Mouse (Mus musculus): ENCODE results near the gene Lrig2. TPM values are rescaled to one million over a fixed set of nuclear protein-coding genes. Genes with fewer than 3 reads are reported as not detected.

Lrig2 gene
- polyA plus RNA-seq, 1 experiment from 2014 or later, result 11.0 TPM

DNA sequence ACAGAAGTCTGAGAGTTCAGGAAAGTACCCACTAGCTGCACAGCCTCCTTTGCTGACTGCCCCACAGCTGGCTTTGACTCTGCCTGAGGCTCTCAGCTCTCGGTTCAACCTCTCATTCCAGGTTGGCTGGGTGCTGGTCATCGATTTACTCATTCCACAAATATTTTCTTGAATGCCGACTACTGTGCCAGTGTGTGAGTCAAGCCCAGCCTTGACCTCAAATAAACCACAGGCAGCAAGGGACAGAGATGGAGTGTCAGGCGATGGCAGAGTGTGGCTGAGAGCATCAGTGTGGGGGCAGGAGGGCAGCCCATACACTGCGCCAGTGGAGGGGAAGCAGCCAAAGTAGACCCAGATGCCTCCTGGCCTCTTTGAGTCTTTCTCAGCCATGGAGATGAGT lies 151.4 kb downstream of the Lrig2 start:
- DNase-seq (ENCODE audit: low spot score) (no peak), ATAC-seq (replicated peaks; ENCODE audit: low FRiP score) (no peak)
- Histone ChIP-seq H3K27me3 (replicated peaks; ENCODE audit: control insufficient read depth, insufficient read depth, low read length) (no peaks in the 10 kb centered on the region), H3K4me1 (replicated peaks; ENCODE audit: control insufficient read depth, insufficient read depth, low read length) (no peaks in the 10 kb centered on the region), H3K27ac (ENCODE audit: low read depth, low read length) (no peak overlapping the region), H3K9ac (ENCODE audit: low read depth, low read length) (no peak overlapping the region), H3K9me3 (ENCODE audit: control insufficient read depth, low read length) (no peaks in the 10 kb centered on the region), H3K4me3 (ENCODE audit: low read depth, low read length) (no peak overlapping the region), H3K4me2 (no peak overlapping the region), H3K36me3 (ENCODE audit: control insufficient read depth, insufficient read depth, low read length) (no peaks in the 10 kb centered on the region)
- WGBS, result 55% methylated on average over 5 of the region's 5 CpGs

DNA sequence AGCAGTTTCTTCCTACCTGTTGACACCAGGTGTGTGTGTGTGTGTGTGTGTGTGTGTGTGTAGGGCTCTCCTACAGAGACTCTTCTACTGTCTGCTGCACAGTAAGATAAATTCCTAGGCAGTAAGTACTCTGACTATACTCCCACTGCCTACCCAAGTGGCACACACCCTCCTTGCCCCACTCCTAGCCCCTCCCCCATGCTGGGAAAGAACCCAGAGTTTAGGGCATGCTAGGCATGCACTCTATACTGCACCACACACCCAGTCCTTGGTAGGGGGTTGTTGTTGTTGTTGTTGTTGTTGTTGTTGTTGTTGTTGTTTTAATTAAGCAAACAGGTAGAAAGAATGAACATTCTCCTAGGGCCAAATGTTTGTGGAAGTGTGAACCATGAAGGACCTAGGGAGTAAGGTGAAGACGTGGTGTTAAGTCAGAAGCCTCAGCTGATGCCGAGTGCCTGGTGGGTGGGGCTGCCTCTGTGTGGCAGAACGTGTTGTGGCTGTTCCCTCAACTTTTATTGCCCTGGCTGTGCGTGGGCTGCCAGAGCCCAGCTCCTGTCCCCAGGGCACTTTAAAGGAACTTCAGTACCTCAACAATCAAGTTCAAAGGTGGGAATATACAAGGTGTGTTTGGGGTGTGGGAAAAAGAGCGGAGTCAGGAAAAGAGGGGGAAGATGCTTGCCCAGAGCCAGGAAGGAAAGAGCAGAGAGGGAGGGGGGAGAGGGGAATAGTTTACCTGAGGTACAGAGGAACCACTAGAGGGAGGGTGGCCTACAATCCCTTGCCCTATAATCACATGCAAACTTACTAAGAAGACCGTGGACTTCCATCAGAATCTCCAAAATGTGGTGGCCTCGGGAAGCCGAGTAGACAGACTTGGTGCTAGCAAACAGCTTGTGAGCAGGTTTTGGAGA lies 152.2 kb downstream of the Lrig2 start:
- Histone ChIP-seq H3K4me1 (replicated peaks; ENCODE audit: control insufficient read depth, insufficient read depth, low read length) (no peaks in the 10 kb centered on the region), H3K9ac (ENCODE audit: low read depth, low read length) (no peak overlapping the region), H3K27ac (ENCODE audit: low read depth, low read length) (no peak overlapping the region), H3K4me2 (no peak overlapping the region), H3K9me3 (ENCODE audit: control insufficient read depth, low read length) (no peaks in the 10 kb centered on the region), H3K4me3 (ENCODE audit: low read depth, low read length) (no peak overlapping the region), H3K27me3 (replicated peaks; ENCODE audit: control insufficient read depth, insufficient read depth, low read length) (no peaks in the 10 kb centered on the region), H3K36me3 (ENCODE audit: control insufficient read depth, insufficient read depth, low read length) (no peaks in the 10 kb centered on the region)
- DNase-seq (ENCODE audit: low spot score), result no peak
- no peak for ATAC-seq (replicated peaks; ENCODE audit: low FRiP score)
- WGBS, result 51% methylated on average over 8 of the region's 8 CpGs

DNA sequence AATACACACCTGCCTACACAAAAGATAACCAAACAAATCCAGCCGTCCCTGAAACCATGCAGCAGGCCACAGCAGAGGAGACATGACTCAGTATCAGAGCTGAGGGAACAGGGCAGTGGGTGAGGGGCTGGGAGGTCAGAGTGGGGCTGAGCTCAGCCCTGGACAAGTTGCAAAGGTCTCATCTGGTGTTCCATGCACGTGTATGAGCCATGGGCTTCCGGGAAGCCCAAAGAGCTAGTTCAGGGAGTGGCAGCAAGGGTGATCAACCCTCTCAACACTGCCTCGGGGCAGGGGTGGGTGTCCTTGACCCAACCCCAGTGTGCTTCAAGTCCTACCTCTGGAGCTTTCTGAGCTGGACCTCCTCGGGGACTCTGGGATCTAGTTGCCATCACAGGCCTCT lies 153.0 kb downstream of the Lrig2 start:
- no peak overlapping the region for H3K4me3 ChIP-seq (ENCODE audit: low read depth, low read length)
- DNase-seq (ENCODE audit: low spot score) (no peak), ATAC-seq (replicated peaks; ENCODE audit: low FRiP score) (no peak; the same call in 1 of the 2 replicates)
- no peaks in the 10 kb centered on the region for H3K4me1 ChIP-seq (replicated peaks; ENCODE audit: control insufficient read depth, insufficient read depth, low read length)
- no peaks in the 10 kb centered on the region for H3K36me3 ChIP-seq (ENCODE audit: control insufficient read depth, insufficient read depth, low read length)
- no peak overlapping the region for H3K4me2 ChIP-seq
- no peak overlapping the region for H3K27ac ChIP-seq (ENCODE audit: low read depth, low read length)
- no peak overlapping the region for H3K9ac ChIP-seq (ENCODE audit: low read depth, low read length)
- no peaks in the 10 kb centered on the region for H3K27me3 ChIP-seq (replicated peaks; ENCODE audit: control insufficient read depth, insufficient read depth, low read length)
- WGBS, result 56% methylated on average over 5 of the region's 5 CpGs
- no peaks in the 10 kb centered on the region for H3K9me3 ChIP-seq (ENCODE audit: control insufficient read depth, low read length)

- 91% methylated on average over 5 of the region's 5 CpGs for WGBS
- Histone ChIP-seq H3K4me1 (replicated peaks; ENCODE audit: control insufficient read depth, insufficient read depth, low read length) (no peaks in the 10 kb centered on the region), H3K4me2 (no peak overlapping the region), H3K27ac (ENCODE audit: low read depth, low read length) (no peak overlapping the region), H3K9me3 (ENCODE audit: control insufficient read depth, low read length) (no peaks in the 10 kb centered on the region), H3K4me3 (ENCODE audit: low read depth, low read length) (no peak overlapping the region), H3K9ac (ENCODE audit: low read depth, low read length) (no peak overlapping the region), H3K27me3 (replicated peaks; ENCODE audit: control insufficient read depth, insufficient read depth, low read length) (no peaks in the 10 kb centered on the region), H3K36me3 (ENCODE audit: control insufficient read depth, insufficient read depth, low read length) (no peaks in the 10 kb centered on the region)
- DNase-seq (ENCODE audit: low spot score) (no peak), ATAC-seq (replicated peaks; ENCODE audit: low FRiP score) (no peak)
Measured at GRCm38 (mm10) chr3:104356106-104356505, 155.6 kb downstream of the Lrig2 start.

DNA sequence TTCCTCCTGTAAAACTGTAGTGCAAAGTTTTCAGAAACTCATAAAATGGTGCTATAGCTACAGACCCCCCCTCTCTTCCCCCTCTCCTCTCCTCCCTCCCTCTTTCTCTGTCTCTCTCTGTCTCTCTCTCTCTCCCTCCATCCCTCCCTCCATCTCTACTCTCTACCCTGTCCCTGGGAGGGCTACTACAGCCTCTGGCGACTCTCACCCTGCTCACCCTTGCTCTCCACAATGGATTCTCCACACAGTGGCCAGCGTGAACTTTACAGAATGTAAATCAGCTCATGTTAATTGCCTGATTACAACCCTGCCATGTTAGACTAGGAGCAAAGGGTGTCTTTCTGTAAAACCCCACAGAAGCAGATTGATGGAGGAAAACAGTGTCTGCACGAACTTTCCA lies 157.8 kb downstream of the Lrig2 start:
- Histone ChIP-seq H3K4me2 (no peak overlapping the region), H3K9me3 (ENCODE audit: control insufficient read depth, low read length) (no peaks in the 10 kb centered on the region), H3K27ac (ENCODE audit: low read depth, low read length) (no peak overlapping the region), H3K4me3 (ENCODE audit: low read depth, low read length) (no peak overlapping the region), H3K9ac (ENCODE audit: low read depth, low read length) (no peak overlapping the region), H3K4me1 (replicated peaks; ENCODE audit: control insufficient read depth, insufficient read depth, low read length) (no peaks in the 10 kb centered on the region), H3K36me3 (ENCODE audit: control insufficient read depth, insufficient read depth, low read length) (no peaks in the 10 kb centered on the region), H3K27me3 (replicated peaks; ENCODE audit: control insufficient read depth, insufficient read depth, low read length) (no peaks in the 10 kb centered on the region)
- DNase-seq (ENCODE audit: low spot score) (no peak), ATAC-seq (replicated peaks; ENCODE audit: low FRiP score) (no peak)
- WGBS, result 51% methylated on average over 3 of the region's 3 CpGs

GRCm38 (mm10) chr3:104352358-104353060 lies 159.2 kb downstream of the Lrig2 start:
- no peaks in the 10 kb centered on the region for H3K36me3 ChIP-seq (ENCODE audit: control insufficient read depth, insufficient read depth, low read length)
- no peak overlapping the region for H3K9ac ChIP-seq (ENCODE audit: low read depth, low read length)
- WGBS, result 67% methylated on average over 7 of the region's 7 CpGs
- no peak for ATAC-seq (replicated peaks; ENCODE audit: low FRiP score)
- H3K27ac ChIP-seq (ENCODE audit: low read depth, low read length), result no peak overlapping the region
- no peaks in the 10 kb centered on the region for H3K27me3 ChIP-seq (replicated peaks; ENCODE audit: control insufficient read depth, insufficient read depth, low read length)
- H3K4me3 ChIP-seq (ENCODE audit: low read depth, low read length), result no peak overlapping the region
- no peaks in the 10 kb centered on the region for H3K9me3 ChIP-seq (ENCODE audit: control insufficient read depth, low read length)
- no peak for DNase-seq (ENCODE audit: low spot score)
- H3K4me2 ChIP-seq, result no peak overlapping the region
- H3K4me1 ChIP-seq (replicated peaks; ENCODE audit: control insufficient read depth, insufficient read depth, low read length), result no peaks in the 10 kb centered on the region

DNA sequence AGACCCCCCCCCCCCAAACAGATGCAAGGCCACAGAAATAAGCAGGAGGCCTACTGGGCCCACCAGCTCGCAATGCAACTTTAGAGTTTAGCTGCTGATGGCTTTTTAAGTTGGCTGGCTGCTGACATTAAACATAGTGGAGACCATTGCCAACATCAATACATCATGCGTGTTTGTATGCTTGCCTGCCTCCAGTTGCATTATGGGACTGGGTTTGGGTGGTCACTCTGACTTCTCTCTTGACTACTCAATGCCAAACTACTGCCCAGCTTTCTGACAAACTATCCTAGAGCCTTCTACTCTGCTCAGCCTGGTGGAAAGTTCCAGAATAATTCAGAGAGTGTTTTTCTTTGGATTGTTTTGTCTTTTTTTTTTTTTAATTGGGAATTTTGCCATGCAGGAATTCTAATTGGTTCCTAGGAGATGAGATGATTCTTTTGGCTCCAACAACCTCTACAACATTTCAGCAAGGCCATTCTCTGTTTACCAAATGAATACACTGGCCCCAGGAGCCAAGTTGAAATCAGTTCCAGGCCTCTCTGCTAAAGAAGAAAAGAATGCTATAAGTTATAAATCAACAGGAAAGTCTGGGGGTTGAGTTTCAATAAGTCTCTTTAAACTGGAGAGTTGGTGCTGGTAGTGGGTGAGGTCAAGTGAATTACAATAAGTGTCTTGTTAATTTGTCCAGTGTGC lies 161.3 kb downstream of the Lrig2 start:
- DNase-seq (ENCODE audit: low spot score), result no peak
- WGBS, result 72% methylated on average over 2 of the region's 2 CpGs
- Histone ChIP-seq H3K27ac (ENCODE audit: low read depth, low read length) (no peak overlapping the region), H3K4me1 (replicated peaks; ENCODE audit: control insufficient read depth, insufficient read depth, low read length) (no peaks in the 10 kb centered on the region), H3K36me3 (ENCODE audit: control insufficient read depth, insufficient read depth, low read length) (no peaks in the 10 kb centered on the region), H3K4me2 (no peak overlapping the region), H3K4me3 (ENCODE audit: low read depth, low read length) (no peak overlapping the region), H3K9ac (ENCODE audit: low read depth, low read length) (no peak overlapping the region), H3K27me3 (replicated peaks; ENCODE audit: control insufficient read depth, insufficient read depth, low read length) (no peaks in the 10 kb centered on the region), H3K9me3 (ENCODE audit: control insufficient read depth, low read length) (no peaks in the 10 kb centered on the region)
- ATAC-seq (replicated peaks; ENCODE audit: low FRiP score), result no peak

DNA sequence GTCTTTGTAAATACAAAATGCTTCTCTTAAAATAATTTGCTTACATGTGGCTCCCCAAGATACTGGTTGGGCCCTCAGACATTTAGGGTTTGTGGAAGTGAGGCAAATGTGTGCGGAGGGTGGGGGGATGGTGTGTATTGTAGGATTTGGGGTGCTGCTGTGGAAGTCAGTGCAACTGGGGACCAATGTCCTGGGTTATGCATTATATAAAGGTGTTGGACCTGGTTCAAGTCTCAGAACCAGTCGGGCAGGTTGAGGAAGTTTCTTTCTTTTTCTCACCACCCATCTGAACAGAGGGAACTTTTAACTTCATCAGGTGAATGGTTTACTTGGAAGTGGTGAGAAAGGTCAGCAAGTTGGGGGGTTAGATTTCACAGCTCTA lies 161.9 kb downstream of the Lrig2 start:
- ATAC-seq (replicated peaks; ENCODE audit: low FRiP score), result no peak
- 85% methylated on average over 2 of the region's 2 CpGs for WGBS
- no peaks in the 10 kb centered on the region for H3K27me3 ChIP-seq (replicated peaks; ENCODE audit: control insufficient read depth, insufficient read depth, low read length)

More for the DNA sequence above, 161.9 kb downstream of the Lrig2 start:
- Histone ChIP-seq H3K36me3 (ENCODE audit: control insufficient read depth, insufficient read depth, low read length) (no peaks in the 10 kb centered on the region), H3K4me1 (replicated peaks; ENCODE audit: control insufficient read depth, insufficient read depth, low read length) (no peaks in the 10 kb centered on the region), H3K9me3 (ENCODE audit: control insufficient read depth, low read length) (no peaks in the 10 kb centered on the region), H3K9ac (ENCODE audit: low read depth, low read length) (no peak overlapping the region), H3K4me2 (no peak overlapping the region), H3K4me3 (ENCODE audit: low read depth, low read length) (no peak overlapping the region), H3K27ac (ENCODE audit: low read depth, low read length) (no peak overlapping the region)
- DNase-seq (ENCODE audit: low spot score), result no peak

Data from liver, embryonic 11.5 days (tissue).